Mouse (Mus musculus): ENCODE measurements around the gene 4933427I04Rik. TPM values are rescaled to one million over a fixed set of nuclear protein-coding genes. Genes with fewer than 3 reads are reported as not detected.

4933427I04Rik gene
- polyA plus RNA-seq, 1 experiment from 2014 or later, result not detected

DNA sequence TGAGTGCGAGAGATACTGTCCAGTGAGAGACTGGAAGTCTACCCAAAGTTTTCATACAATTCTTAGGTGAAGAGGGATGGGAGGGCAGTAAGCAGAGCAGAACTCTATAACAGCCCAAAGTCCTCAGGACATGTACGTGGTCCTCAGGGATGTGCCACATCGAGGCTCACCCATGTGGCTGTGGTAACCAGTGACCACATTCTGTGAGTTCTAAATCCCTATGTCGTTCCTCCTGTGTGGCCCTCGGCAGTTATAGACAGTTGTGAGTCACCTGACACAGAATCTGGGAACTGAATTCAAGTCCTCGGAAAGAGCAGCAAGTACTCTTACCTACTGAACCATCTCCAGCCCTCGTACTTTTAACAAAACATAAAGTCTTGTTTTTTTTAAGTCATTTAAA, 1.4 kb upstream of the 4933427I04Rik start:
- no peaks in the 10 kb centered on the region for H3K9me3 ChIP-seq (ENCODE audit: control insufficient read depth, low read length)

DNA sequence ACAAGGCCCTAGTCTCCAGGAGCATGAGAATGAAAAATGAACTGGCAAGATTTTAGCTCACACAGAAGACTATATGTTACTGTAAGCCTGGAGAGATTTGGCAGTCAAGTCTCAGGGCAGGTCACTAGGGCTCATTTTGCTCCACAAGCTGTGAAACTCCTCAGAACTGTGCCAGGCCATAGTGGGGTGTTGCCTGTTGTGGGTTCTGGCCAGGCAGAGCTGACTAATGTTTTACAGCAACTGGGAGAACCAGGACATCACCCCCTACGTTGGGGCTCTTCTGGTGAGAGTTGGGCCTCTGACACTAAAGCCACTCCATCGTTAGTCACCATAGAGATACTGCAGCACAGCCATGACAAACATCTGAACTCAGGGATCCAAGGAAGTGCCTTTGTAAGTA, 324 bp downstream of the 4933427I04Rik start:
- Histone ChIP-seq H3K27ac (replicated peaks in 1 of 2; ENCODE audit: control insufficient read depth in 1 of 2, insufficient read depth in 1 of 2, low read depth in 2 of 2, low read length in 2 of 2) (no peak overlapping the region), H3K36me3 (ENCODE audit: control insufficient read depth, insufficient read depth, low read length) (no peaks in the 10 kb centered on the region), H3K4me3 (ENCODE audit: control insufficient read depth in 1 of 2, insufficient read depth in 1 of 2, low read depth in 1 of 2, low read length in 2 of 2) (no peak overlapping the region), H3K27me3 (ENCODE audit: control insufficient read depth, insufficient read depth, low read length) (no peaks in the 10 kb centered on the region), H3K9me3 (ENCODE audit: control insufficient read depth, low read length) (no peaks in the 10 kb centered on the region), H3K4me1 (ENCODE audit: control insufficient read depth in 2 of 2, insufficient read depth in 2 of 2, low read length in 2 of 2) (no peaks in the 10 kb centered on the region), H3K9ac (ENCODE audit: low read length) (no peak overlapping the region), H3K4me2 (ENCODE audit: low read length) (no peak overlapping the region)
- no peak for ATAC-seq (ENCODE audit: insufficient number of reproducible peaks, insufficient read depth, low FRiP score, low read depth)
- WGBS, result 46% methylated on average over 2 of the region's 2 CpGs

More for the DNA sequence above, 1.4 kb upstream of the 4933427I04Rik start:
- H3K4me1 ChIP-seq (ENCODE audit: control insufficient read depth in 2 of 2, insufficient read depth in 2 of 2, low read length in 2 of 2), result no peaks in the 10 kb centered on the region
- no peak overlapping the region for H3K9ac ChIP-seq (ENCODE audit: low read length)
- H3K27me3 ChIP-seq (ENCODE audit: control insufficient read depth, insufficient read depth, low read length), result no peaks in the 10 kb centered on the region
- no peak overlapping the region for H3K27ac ChIP-seq (replicated peaks in 1 of 2; ENCODE audit: control insufficient read depth in 1 of 2, insufficient read depth in 1 of 2, low read depth in 2 of 2, low read length in 2 of 2)
- WGBS, result 81% methylated on average over 7 of the region's 7 CpGs
- ATAC-seq (ENCODE audit: insufficient number of reproducible peaks, insufficient read depth, low FRiP score, low read depth), result no peak
- no peak overlapping the region for H3K4me2 ChIP-seq (ENCODE audit: low read length)
- no peak overlapping the region for H3K4me3 ChIP-seq (ENCODE audit: control insufficient read depth in 1 of 2, insufficient read depth in 1 of 2, low read depth in 1 of 2, low read length in 2 of 2)
- H3K36me3 ChIP-seq (ENCODE audit: control insufficient read depth, insufficient read depth, low read length), result no peaks in the 10 kb centered on the region

DNA sequence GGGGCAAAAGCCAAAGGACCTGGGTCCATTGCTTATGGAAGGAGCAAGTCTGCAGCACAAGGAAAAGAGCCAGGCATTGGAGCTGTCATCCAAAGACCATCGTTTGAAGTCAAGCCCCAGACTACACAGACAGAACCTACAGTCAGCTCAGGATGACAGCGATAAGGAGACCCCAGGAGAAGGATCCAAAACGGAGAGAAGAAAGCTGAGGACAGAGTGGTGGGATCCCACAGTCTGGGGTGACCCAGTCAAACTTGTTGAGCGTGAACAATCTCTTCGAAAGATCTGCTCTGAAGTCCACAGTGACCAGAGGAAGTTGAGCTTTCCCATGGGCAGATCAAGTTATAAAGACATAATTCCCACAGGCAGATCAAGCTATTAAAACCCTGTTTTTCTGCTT, 1.1 kb downstream of the 4933427I04Rik start:
- H3K9me3 ChIP-seq (ENCODE audit: control insufficient read depth, low read length), result no peaks in the 10 kb centered on the region
- ATAC-seq (ENCODE audit: insufficient number of reproducible peaks, insufficient read depth, low FRiP score, low read depth), result no peak
- no peaks in the 10 kb centered on the region for H3K36me3 ChIP-seq (ENCODE audit: control insufficient read depth, insufficient read depth, low read length)
- H3K27me3 ChIP-seq (ENCODE audit: control insufficient read depth, insufficient read depth, low read length), result no peaks in the 10 kb centered on the region
- H3K4me3 ChIP-seq (ENCODE audit: control insufficient read depth in 1 of 2, insufficient read depth in 1 of 2, low read depth in 1 of 2, low read length in 2 of 2), result no peak overlapping the region
- H3K4me2 ChIP-seq (ENCODE audit: low read length), result no peak overlapping the region
- 72% methylated on average over 5 of the region's 5 CpGs for WGBS
- no peak overlapping the region for H3K27ac ChIP-seq (replicated peaks in 1 of 2; ENCODE audit: control insufficient read depth in 1 of 2, insufficient read depth in 1 of 2, low read depth in 2 of 2, low read length in 2 of 2)
- H3K4me1 ChIP-seq (ENCODE audit: control insufficient read depth in 2 of 2, insufficient read depth in 2 of 2, low read length in 2 of 2), result no peaks in the 10 kb centered on the region
- H3K9ac ChIP-seq (ENCODE audit: low read length), result no peak overlapping the region

DNA sequence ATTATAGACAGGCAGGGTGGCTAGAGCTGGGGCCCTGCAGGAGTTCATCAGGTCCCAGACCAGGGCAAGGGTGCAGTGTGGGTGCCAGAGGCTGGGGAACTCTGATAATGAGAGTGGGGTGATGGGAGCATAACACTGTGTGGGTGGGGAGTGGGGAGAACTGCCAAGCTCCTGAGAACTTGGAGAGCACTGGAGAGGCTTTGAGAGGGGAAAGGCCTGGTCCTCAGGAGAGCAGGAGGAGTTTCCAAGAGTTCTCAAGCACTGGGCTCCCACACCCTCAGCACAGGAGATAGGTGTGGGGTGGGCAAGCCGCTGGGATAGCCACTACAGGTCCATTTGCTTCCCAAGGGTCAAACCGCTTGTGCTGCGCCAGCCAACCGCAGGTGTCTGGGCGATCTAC, 34.2 kb downstream of the 4933427I04Rik start:
- Histone ChIP-seq H3K4me1 (ENCODE audit: control insufficient read depth in 2 of 2, insufficient read depth in 2 of 2, low read length in 2 of 2) (no peaks in the 10 kb centered on the region), H3K27me3 (ENCODE audit: control insufficient read depth, insufficient read depth, low read length) (no peaks in the 10 kb centered on the region), H3K4me2 (ENCODE audit: low read length) (no peak overlapping the region), H3K9me3 (ENCODE audit: control insufficient read depth, low read length) (no peaks in the 10 kb centered on the region), H3K9ac (ENCODE audit: low read length) (no peak overlapping the region), H3K36me3 (ENCODE audit: control insufficient read depth, insufficient read depth, low read length) (no peaks in the 10 kb centered on the region), H3K27ac (replicated peaks in 1 of 2; ENCODE audit: control insufficient read depth in 1 of 2, insufficient read depth in 1 of 2, low read depth in 2 of 2, low read length in 2 of 2) (no peak overlapping the region), H3K4me3 (ENCODE audit: control insufficient read depth in 1 of 2, insufficient read depth in 1 of 2, low read depth in 1 of 2, low read length in 2 of 2) (no peak overlapping the region)
- 84% methylated on average over 5 of the region's 5 CpGs for WGBS
- ATAC-seq (ENCODE audit: insufficient number of reproducible peaks, insufficient read depth, low FRiP score, low read depth), result no peak

DNA sequence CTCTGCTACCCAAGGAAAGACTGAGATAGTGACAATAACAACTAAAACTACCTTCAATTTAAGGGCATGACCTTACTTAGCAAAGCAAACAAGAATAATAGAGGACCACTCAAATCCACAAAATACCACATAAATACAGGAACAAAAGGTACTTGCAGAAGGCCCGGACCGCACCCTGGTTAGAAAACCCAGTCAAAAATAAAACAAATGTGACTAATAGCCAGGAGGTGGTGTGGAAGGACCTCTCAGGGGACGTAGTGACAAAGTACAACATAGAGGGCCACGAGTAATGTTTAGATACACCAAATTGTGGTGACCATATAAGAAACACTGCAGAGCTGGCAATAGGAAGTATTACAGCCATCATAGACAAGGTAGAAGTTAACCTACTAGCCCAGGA, 34.8 kb downstream of the 4933427I04Rik start:
- no peaks in the 10 kb centered on the region for H3K9me3 ChIP-seq (ENCODE audit: control insufficient read depth, low read length)
- no peak overlapping the region for H3K27ac ChIP-seq (replicated peaks in 1 of 2; ENCODE audit: control insufficient read depth in 1 of 2, insufficient read depth in 1 of 2, low read depth in 2 of 2, low read length in 2 of 2)
- no peak overlapping the region for H3K9ac ChIP-seq (ENCODE audit: low read length)
- H3K4me2 ChIP-seq (ENCODE audit: low read length), result no peak overlapping the region
- H3K4me1 ChIP-seq (ENCODE audit: control insufficient read depth in 2 of 2, insufficient read depth in 2 of 2, low read length in 2 of 2), result no peaks in the 10 kb centered on the region
- no peak for ATAC-seq (ENCODE audit: insufficient number of reproducible peaks, insufficient read depth, low FRiP score, low read depth)
- no peaks in the 10 kb centered on the region for H3K36me3 ChIP-seq (ENCODE audit: control insufficient read depth, insufficient read depth, low read length)
- WGBS, result 89% methylated on average over 4 of the region's 4 CpGs
- H3K4me3 ChIP-seq (ENCODE audit: control insufficient read depth in 1 of 2, insufficient read depth in 1 of 2, low read depth in 1 of 2, low read length in 2 of 2), result no peak overlapping the region
- no peaks in the 10 kb centered on the region for H3K27me3 ChIP-seq (ENCODE audit: control insufficient read depth, insufficient read depth, low read length)

DNA sequence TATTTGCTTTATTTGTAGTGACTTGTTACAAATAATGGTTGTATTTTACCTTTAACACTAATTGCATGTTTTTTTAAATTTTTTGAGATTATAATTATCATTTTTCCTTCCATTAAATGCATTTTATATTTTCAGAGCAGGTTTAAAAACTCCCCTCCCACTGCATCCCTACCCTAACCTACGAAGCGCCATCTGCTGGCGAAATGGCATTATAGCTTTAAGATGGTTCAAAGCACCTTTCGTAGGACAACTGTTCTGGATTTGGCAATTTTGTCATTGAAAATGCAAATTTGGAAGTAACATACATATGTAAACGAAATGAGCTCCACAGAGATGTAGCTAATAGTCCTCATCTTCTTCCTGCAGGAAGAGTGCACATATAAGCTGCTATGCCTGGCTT, 39.2 kb downstream of the 4933427I04Rik start:
- no peak for ATAC-seq (ENCODE audit: insufficient number of reproducible peaks, insufficient read depth, low FRiP score, low read depth)
- Histone ChIP-seq H3K27me3 (ENCODE audit: control insufficient read depth, insufficient read depth, low read length) (no peaks in the 10 kb centered on the region), H3K27ac (replicated peaks in 1 of 2; ENCODE audit: control insufficient read depth in 1 of 2, insufficient read depth in 1 of 2, low read depth in 2 of 2, low read length in 2 of 2) (no peak overlapping the region), H3K9ac (ENCODE audit: low read length) (no peak overlapping the region), H3K36me3 (ENCODE audit: control insufficient read depth, insufficient read depth, low read length) (no peaks in the 10 kb centered on the region), H3K4me1 (ENCODE audit: control insufficient read depth in 2 of 2, insufficient read depth in 2 of 2, low read length in 2 of 2) (0 out of 4 replicates have a peak, but pooled peaks cover 0 to under 1% of the 10 kb centered on the region in 2 experiments), H3K4me2 (ENCODE audit: low read length) (no peak overlapping the region), H3K9me3 (ENCODE audit: control insufficient read depth, low read length) (no peaks in the 10 kb centered on the region), H3K4me3 (ENCODE audit: control insufficient read depth in 1 of 2, insufficient read depth in 1 of 2, low read depth in 1 of 2, low read length in 2 of 2) (no peak overlapping the region)
- WGBS, result 12% methylated on average over 5 of the region's 5 CpGs

DNA sequence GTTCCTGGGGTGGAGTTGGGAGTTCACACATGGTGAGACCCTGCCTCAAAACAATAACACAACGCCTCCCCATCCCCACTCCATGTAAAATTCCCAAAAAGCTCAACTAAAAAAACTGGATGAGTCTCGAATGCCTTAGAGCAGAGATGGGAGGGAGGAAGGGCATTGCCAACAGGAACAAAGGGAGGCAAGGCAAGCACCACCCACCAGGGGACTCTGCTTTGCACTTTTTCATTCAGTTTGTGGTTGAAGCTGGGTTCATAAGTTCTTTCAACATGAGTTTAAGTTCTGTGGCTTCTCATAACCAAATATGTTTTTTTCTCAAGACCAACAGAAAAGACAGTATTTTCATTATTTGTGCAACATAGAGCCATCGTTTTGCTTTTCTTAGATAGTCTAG, 44.0 kb downstream of the 4933427I04Rik start:
- no peaks in the 10 kb centered on the region for H3K27me3 ChIP-seq (ENCODE audit: control insufficient read depth, insufficient read depth, low read length)
- WGBS, result 81% methylated on average over 3 of the region's 3 CpGs
- H3K4me2 ChIP-seq (ENCODE audit: low read length), result no peak overlapping the region
- H3K4me3 ChIP-seq (ENCODE audit: control insufficient read depth in 1 of 2, insufficient read depth in 1 of 2, low read depth in 1 of 2, low read length in 2 of 2), result no peak overlapping the region
- no peak overlapping the region for H3K27ac ChIP-seq (replicated peaks in 1 of 2; ENCODE audit: control insufficient read depth in 1 of 2, insufficient read depth in 1 of 2, low read depth in 2 of 2, low read length in 2 of 2)
- peaks cover 0 to 19% of the 10 kb centered on the region in 2 experiments; a peak in 2 of 4 replicates for H3K4me1 ChIP-seq (ENCODE audit: control insufficient read depth in 2 of 2, insufficient read depth in 2 of 2, low read length in 2 of 2)
- no peak for ATAC-seq (ENCODE audit: insufficient number of reproducible peaks, insufficient read depth, low FRiP score, low read depth)
- H3K9ac ChIP-seq (ENCODE audit: low read length), result no peak overlapping the region
- no peaks in the 10 kb centered on the region for H3K9me3 ChIP-seq (ENCODE audit: control insufficient read depth, low read length)
- 0 out of 2 replicates have a peak, but pooled peaks cover under 1% of the 10 kb centered on the region for H3K36me3 ChIP-seq (ENCODE audit: control insufficient read depth, insufficient read depth, low read length)
